Mouse (Mus musculus) liver, embryonic 11.5 days (tissue): ENCODE data around the gene Col26a1. TPM values are rescaled to one million over a fixed set of nuclear protein-coding genes. Genes with fewer than 3 reads are reported as not detected.

Experiments
- ATAC-seq: fragments of 200-750 bp; cut with Nextera tagmentation; replicated peaks from 2 replicates; pipeline ENCODE4 v1.8.0; 2017; ENCODE audit warnings: moderate number of reproducible peaks, mild to moderate bottlenecking, moderate TSS enrichment, moderate library complexity; ENCODE audit not compliant: low FRiP score
- DNase-seq: peaks from one replicate; pipeline ENCODE4 v3.0.0-alpha.2; 2017; ENCODE audit warnings: low spot score
- H3K27ac ChIP-seq: fragments of 300-500 bp; sonication (generic); 2 replicates; pipeline ENCODE4 v1.5.1; 2014; ENCODE audit warnings: mild to moderate bottlenecking, low read depth, low read length, control low read depth
- H3K27me3 ChIP-seq: fragments of 300-500 bp; sonication (generic); replicated peaks from 2 replicates; pipeline ENCODE4 v1.6.1; 2014; ENCODE audit warnings: low read length, mixed read lengths; ENCODE audit not compliant: control insufficient read depth, insufficient read depth
- H3K36me3 ChIP-seq: fragments of 300-500 bp; sonication (generic); 2 replicates; pipeline ENCODE4 v1.6.1; 2014; ENCODE audit warnings: mild to moderate bottlenecking, low read length, moderate library complexity, mixed read lengths; ENCODE audit not compliant: control insufficient read depth, insufficient read depth
- H3K4me1 ChIP-seq: fragments of 300-500 bp; sonication (generic); replicated peaks from 2 replicates; pipeline ENCODE4 v1.6.1; 2014; ENCODE audit warnings: low read length, mixed read lengths; ENCODE audit not compliant: control insufficient read depth, insufficient read depth
- H3K4me2 ChIP-seq: fragments of 300-500 bp; sonication (generic); 2 replicates; pipeline ENCODE4 v1.6.1; 2014; ENCODE audit warnings: mild to moderate bottlenecking, control low read depth, moderate library complexity
- H3K4me3 ChIP-seq: fragments of 300-500 bp; sonication (generic); 2 replicates; pipeline ENCODE4 v1.5.1; 2014; ENCODE audit warnings: low read depth, low read length, control low read depth
- H3K9ac ChIP-seq: fragments of 300-500 bp; sonication (generic); 2 replicates; pipeline ENCODE4 v1.6.1; 2014; ENCODE audit warnings: low read depth, low read length, control low read depth
- H3K9me3 ChIP-seq: fragments of 300-500 bp; sonication (generic); 2 replicates; pipeline ENCODE4 v1.6.1; 2016; ENCODE audit warnings: low read length, inconsistent platforms, mixed read lengths; ENCODE audit not compliant: control insufficient read depth
- WGBS: fragments of 180-500 bp; shearing (Covaris S2); extraction: QIAGEN DNeasy Blood & Tissue Kit; methylation state at CpG from one replicate; pipeline ENCODE4 v1.1.7; 2014; 5-methylcytosine and 5-hydroxymethylcytosine counted together
- polyA plus RNA-seq: library from polyadenylated mRNA; unstranded; fragments of >200 nt; fragmentation: Nextera tagmentation; extraction: Ambion mirVana; gene quantifications from 2 replicates; pipeline ENCODE4 v1.2.1, GENCODE M21; 2014

Gene Col26a1
- polyA plus RNA-seq, 1 experiment from 2014 or later, result 9.8 TPM

DNA sequence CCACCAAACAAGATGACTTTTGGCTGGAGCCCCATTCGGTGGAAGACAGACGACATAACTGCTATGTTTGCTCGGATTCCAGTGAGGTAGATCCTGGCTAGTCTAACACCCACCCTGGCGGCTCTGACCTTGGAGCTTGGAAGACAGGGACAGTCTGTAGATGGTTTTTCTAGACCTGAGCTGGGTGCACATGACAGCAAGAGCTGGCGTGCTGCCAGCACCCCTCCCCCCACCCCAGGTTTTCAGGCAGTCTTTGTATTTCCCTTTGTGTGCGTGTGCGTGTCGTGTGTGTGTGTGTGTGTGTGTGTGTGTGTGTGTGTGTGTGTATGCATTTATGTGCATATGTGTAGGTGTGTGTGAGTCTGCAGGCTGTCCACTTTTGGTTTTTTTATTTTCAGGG is 164.4 kb downstream of the Col26a1 start:
- WGBS, result 76% methylated on average over 8 of the region's 8 CpGs
- no peak overlapping the region for H3K9ac ChIP-seq
- ATAC-seq, result no peak

DNA sequence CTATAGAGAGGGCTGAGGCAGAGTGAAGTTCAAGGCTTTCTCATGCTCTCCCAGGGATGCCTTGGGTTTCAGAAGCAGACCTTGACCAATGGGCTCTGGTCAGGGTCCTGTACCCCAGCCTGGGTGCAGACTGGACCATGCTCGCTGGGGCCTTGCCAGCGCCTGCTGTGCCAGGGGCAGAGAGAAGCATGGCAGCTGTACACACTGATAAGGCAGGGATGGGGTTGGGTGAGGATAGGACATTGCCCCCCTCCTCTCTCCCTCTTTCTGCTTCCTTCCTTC is 165.5 kb downstream of the Col26a1 start:
- H3K27ac ChIP-seq, result no peak overlapping the region
- H3K9ac ChIP-seq, result no peak overlapping the region
- no peaks in the 10 kb centered on the region for H3K4me1 ChIP-seq
- H3K9me3 ChIP-seq, result no peaks in the 10 kb centered on the region
- WGBS, result 87% methylated on average over 2 of the region's 2 CpGs
- peaks cover 11% of the 10 kb centered on the region for H3K27me3 ChIP-seq
- no peak overlapping the region for H3K4me3 ChIP-seq
- no peak for ATAC-seq
- H3K36me3 ChIP-seq, result no peaks in the 10 kb centered on the region
- DNase-seq, result no peak
- no peak overlapping the region for H3K4me2 ChIP-seq

More for the DNA sequence above, 164.4 kb downstream of the Col26a1 start:
- Histone ChIP-seq H3K36me3 (no peaks in the 10 kb centered on the region), H3K4me3 (no peak overlapping the region), H3K4me1 (no peaks in the 10 kb centered on the region), H3K27me3 (peaks cover 11% of the 10 kb centered on the region), H3K4me2 (no peak overlapping the region), H3K27ac (no peak overlapping the region), H3K9me3 (no peaks in the 10 kb centered on the region)
- DNase-seq, result no peak

DNA sequence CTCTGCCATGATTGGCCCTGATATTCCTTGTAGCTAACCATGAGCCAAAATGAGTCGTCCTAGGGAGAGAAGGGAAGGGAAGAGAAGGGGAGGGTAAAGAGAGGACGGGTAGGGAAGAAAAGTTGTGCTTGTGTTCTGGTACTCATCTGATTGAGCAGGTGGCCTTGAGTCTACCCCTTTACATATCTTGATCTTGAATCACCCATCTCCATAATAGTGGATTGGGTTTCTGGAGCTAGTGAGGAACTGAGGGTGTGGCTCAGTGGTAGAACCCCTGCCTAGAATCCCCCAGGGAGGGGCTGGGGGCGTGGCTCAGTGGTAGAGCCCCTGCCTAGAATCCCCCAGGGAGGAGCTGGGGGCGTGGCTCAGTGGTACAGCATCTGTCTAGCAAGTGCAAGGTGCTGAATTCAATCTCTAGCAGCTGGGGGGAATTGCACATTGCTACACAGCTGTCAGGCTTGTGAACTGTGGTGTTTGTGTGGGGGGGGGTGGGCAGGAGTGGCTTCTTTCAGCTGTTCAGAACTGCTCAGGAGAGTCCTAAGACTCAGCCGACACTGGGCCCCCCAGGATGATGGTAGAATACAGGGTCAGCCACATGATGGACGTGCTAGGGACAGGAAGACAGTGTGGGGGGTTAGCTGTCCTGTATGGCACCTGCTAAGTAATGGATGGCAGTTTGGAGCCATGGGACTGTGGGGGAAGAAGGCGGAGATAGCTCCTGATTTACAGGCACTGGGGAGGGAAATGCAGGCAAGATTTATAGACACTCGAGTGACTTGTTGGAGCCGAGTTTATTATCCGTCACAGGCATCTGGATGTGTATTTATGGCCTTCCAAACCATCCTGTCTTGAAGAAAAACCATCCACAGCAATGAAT is 166.1 kb downstream of the Col26a1 start:
- Histone ChIP-seq H3K4me3 (no peak overlapping the region), H3K36me3 (no peaks in the 10 kb centered on the region), H3K9me3 (no peaks in the 10 kb centered on the region), H3K27ac (no peak overlapping the region), H3K4me2 (no peak overlapping the region), H3K27me3 (peaks cover 11% of the 10 kb centered on the region), H3K9ac (no peak overlapping the region), H3K4me1 (no peaks in the 10 kb centered on the region)
- ATAC-seq (no peak), DNase-seq (no peak)
- 58% methylated on average over 10 of the region's 10 CpGs for WGBS

DNA sequence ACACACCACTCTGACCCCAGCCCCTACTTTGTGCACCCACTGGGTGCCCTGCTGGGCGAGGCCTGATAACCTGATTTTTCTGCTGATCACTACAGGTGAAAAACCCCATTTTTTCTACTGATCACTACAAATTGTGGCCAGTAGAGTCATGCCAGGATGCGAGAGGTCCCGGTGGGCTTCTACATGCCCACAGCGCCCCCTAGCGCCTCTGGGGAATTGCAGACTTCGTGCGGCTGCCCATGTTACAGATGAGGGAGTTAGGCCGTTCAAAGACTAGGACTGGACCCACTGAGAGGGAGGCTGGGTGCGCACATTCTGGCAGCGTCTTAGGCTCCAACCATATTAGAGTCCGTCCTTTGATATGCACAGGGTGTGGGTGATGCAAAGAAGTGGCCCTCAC is 168.1 kb downstream of the Col26a1 start:
- Histone ChIP-seq H3K4me3 (no peak overlapping the region), H3K36me3 (no peaks in the 10 kb centered on the region), H3K4me2 (peak overlapping the region; percentile 32; the same call in 1 of the 2 replicates), H3K4me1 (no peaks in the 10 kb centered on the region), H3K9me3 (no peaks in the 10 kb centered on the region), H3K9ac (no peak overlapping the region), H3K27me3 (peaks cover 11% of the 10 kb centered on the region), H3K27ac (no peak overlapping the region)
- peak; percentile 50 for DNase-seq
- no peak for ATAC-seq
- 17% methylated on average over 11 of the region's 11 CpGs for WGBS

DNA sequence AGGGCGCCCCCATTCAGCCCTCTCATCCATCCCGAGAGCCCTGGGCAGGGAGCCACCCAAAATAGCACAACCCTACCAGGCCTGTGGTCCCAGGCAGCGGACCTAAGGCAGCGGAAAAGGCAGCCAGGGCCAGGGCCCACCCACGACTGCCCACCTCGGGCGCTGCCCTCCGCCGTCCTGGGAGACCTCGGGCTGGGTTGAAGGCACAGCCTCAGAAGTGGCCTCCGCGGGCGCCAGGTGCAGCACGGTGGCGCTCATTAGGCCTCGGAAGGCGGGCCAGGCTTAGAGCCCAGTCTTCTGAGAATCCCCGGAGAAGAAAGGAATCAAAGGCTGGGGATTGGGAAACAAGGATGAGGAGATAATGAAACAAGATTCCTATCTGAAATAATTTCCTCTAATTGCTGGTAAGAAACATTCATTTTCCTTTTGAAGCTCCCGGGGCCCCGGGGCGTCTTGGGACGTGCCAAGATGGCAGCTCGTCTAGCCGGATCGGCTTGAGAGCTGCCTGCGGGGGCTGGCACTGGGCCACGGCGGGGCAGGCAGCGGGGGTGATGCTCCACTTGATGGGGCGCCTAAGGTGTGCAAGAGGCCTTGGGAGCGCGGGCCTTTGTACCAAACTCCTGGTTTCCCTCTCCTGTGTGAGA is 168.7 kb downstream of the Col26a1 start:
- peak overlapping the region; percentile 32; the same call in 1 of the 2 replicates for H3K4me2 ChIP-seq
- ATAC-seq (no peak), DNase-seq (no peak)
- no peak overlapping the region for H3K27ac ChIP-seq
- H3K4me3 ChIP-seq, result no peak overlapping the region
- WGBS, result 24% methylated on average over 32 of the region's 32 CpGs
- peaks cover 11% of the 10 kb centered on the region for H3K27me3 ChIP-seq
- H3K4me1 ChIP-seq, result no peaks in the 10 kb centered on the region
- no peaks in the 10 kb centered on the region for H3K36me3 ChIP-seq
- no peak overlapping the region for H3K9ac ChIP-seq
- H3K9me3 ChIP-seq, result no peaks in the 10 kb centered on the region

DNA sequence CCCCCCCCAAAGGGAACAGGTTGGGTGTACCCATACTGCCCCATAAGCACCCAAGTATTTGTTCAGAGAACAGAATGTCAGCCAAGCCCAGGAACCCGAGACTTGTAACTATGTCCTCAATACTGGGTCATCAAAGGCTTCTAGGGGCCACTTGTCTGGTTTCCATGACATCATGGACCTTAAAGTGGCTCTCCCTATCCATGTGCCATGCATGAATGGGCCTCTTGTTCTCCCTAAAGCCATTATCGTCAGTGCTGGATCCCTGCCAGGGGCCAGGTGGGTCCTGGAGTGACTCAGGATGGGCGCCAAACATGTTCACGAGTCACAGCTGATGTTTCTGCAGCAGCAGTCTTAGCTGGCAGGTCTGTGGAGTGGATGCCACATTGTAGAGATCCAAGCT is 172.3 kb downstream of the Col26a1 start:
- no peak for ATAC-seq
- 64% methylated on average over 4 of the region's 4 CpGs for WGBS
- Histone ChIP-seq H3K4me3 (no peak overlapping the region), H3K9me3 (0 out of 2 replicates have a peak, but pooled peaks cover 1% of the 10 kb centered on the region), H3K4me2 (no peak overlapping the region), H3K27ac (no peak overlapping the region), H3K36me3 (no peaks in the 10 kb centered on the region), H3K9ac (no peak overlapping the region), H3K4me1 (no peaks in the 10 kb centered on the region), H3K27me3 (peaks cover 11% of the 10 kb centered on the region)
- DNase-seq, result no peak

DNA sequence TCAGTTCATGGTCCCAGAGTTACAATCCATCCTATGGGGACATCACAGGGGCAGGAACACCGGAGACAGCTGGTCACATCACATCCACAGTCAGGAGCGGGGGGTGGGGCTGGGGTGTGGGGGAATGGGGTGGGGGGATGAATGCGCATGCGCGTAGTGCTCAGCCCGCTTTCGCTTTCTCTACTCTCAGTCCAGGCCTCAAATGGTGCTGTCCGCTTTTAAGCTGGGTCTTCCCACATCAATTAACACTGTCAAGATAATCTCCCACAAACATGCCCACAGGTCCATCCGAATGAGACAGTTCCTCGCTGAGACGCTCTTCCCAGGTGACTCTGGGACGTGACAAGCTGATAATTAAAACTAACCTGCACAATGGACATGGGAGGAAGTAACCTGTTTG is 174.9 kb downstream of the Col26a1 start:
- H3K9me3 ChIP-seq, result 0 out of 2 replicates have a peak, but pooled peaks cover 2% of the 10 kb centered on the region
- H3K27me3 ChIP-seq, result no peaks in the 10 kb centered on the region
- no peak overlapping the region for H3K9ac ChIP-seq
- H3K27ac ChIP-seq, result no peak overlapping the region
- no peaks in the 10 kb centered on the region for H3K36me3 ChIP-seq
- 68% methylated on average over 12 of the region's 12 CpGs for WGBS
- H3K4me2 ChIP-seq, result no peak overlapping the region
- H3K4me3 ChIP-seq, result no peak overlapping the region
- no peak for ATAC-seq
- H3K4me1 ChIP-seq, result no peaks in the 10 kb centered on the region
- no peak for DNase-seq

DNA sequence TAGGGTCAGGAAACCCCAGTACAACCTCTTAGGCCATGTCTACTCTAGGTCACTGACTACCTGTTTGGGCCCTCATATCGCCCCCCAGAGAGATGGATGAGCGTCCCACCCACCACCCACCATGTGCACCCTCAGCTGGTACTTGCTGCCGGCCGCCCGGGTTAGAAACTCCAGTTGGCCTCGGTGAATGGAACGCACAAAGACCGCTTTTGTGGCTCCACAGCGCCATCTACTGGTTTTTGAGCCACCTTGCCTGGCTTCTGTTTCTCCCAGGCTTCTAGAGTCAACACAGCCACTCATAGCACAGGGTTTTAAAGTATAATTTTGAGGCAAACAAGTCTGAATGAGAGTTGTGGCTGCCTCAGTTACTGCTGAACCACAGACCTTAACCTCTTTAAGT is 176.2 kb downstream of the Col26a1 start:
- ATAC-seq (no peak), DNase-seq (peak; percentile 61)
- no peaks in the 10 kb centered on the region for H3K36me3 ChIP-seq
- no peak overlapping the region for H3K4me2 ChIP-seq
- H3K9me3 ChIP-seq, result 0 out of 2 replicates have a peak, but pooled peaks cover 2% of the 10 kb centered on the region
- H3K27ac ChIP-seq, result no peak overlapping the region
- under 1% methylated on average over 9 of the region's 9 CpGs for WGBS
- H3K4me3 ChIP-seq, result no peak overlapping the region
- no peaks in the 10 kb centered on the region for H3K4me1 ChIP-seq
- H3K27me3 ChIP-seq, result no peaks in the 10 kb centered on the region
- H3K9ac ChIP-seq, result no peak overlapping the region

DNA sequence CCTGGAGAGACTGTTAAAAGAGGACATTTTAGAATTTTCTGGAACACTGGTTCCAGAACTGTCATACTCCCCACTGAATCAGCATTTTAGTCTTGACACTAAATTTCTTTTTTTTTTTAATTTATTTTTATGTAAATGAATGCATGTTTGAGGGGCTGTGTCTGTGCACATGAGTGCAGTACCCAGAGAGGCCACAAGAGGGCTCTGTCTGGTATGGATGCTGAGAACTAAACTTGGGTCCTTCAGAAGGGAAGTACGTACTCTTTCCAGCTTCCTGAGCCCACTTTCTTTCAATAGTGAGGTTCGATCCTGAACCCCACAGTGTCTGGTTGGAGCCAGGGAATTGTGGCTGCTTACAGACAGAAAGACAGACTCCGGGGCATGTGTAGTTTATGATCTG is 177.5 kb downstream of the Col26a1 start:
- no peak for ATAC-seq
- Histone ChIP-seq H3K4me2 (no peak overlapping the region), H3K9me3 (0 out of 2 replicates have a peak, but pooled peaks cover 2% of the 10 kb centered on the region), H3K4me3 (no peak overlapping the region), H3K27me3 (no peaks in the 10 kb centered on the region), H3K36me3 (no peaks in the 10 kb centered on the region), H3K9ac (no peak overlapping the region), H3K4me1 (no peaks in the 10 kb centered on the region), H3K27ac (no peak overlapping the region)
- no peak for DNase-seq
- WGBS, result 84% methylated on average over 3 of the region's 3 CpGs
